Mouse (Mus musculus) adrenal gland, postnatal 4 days (tissue): ENCODE data around the gene Dvl2. TPM values are rescaled to one million over a fixed set of nuclear protein-coding genes. Genes with fewer than 3 reads are reported as not detected.
A peak's percentile ranks its signal among the peaks of the same experiment; 100 is the strongest.

Experiments used
- DNase-seq, 2 experiments: peaks; one replicate each; pipeline ENCODE4 v3.0.0; 2021 to 2022; ENCODE audit warnings: low spot score in 2 of 2, mixed read lengths in 2 of 2
- total RNA-seq, 2 experiments: library from RNA; stranded (reverse); gene quantifications; 2 replicates each; pipeline ENCODE4 v1.2.3; 2021

Gene Dvl2
- total RNA-seq, 2 experiments from 2014 or later, result 35.5 to 38.2 TPM

DNA sequence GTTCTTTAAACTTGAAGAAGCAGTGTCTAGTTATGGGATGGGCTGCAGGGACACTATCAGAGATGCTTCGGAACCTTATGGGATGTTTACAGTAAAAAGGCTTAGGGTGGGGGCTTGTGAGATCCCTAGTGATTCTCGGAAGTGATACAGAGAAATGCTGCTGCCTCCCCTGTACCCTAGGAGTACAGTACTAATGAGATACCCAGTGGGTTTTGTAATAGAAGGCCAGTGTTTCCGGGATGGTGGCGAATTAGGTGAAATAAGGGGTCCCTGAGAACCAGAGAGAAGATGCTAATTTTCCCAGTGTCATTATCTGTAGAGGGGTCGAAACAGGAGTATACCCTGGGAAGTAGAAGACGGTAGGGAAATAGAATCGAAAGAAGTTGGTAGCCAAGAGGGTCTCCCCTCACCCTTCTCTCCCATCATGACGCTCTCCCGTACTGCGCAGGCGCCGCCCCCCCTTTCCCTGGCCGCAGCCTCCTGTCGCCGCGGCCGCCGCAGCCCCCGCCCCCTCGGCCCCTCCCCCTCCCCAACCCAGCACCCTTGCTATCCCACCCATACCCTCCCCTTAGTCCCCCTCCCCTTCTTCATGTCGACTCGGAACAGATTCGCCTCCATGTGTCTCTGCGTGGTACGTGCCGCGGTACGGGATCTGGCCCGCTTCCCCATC lies 23.2 kb downstream of the Dvl2 start:
- no peak for DNase-seq

DNA sequence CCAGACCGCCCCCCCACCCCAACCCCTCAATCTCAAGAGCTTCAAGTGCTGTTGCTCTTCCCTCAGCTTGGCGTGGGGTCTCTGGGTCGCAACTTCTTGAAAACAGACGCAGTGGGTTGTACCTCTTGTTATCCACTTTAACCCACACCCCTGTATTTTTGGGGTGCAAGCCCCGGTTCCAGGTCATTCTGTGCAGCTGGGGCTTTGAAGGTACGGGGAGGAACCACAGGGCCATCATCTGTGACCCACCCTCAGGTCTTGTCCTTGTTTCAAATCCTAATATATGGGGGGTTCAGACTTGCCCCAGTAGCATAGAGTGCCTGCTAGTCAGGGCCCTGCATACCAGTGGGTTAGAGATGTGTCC lies 23.7 kb downstream of the Dvl2 start:
- no peak for DNase-seq

DNA sequence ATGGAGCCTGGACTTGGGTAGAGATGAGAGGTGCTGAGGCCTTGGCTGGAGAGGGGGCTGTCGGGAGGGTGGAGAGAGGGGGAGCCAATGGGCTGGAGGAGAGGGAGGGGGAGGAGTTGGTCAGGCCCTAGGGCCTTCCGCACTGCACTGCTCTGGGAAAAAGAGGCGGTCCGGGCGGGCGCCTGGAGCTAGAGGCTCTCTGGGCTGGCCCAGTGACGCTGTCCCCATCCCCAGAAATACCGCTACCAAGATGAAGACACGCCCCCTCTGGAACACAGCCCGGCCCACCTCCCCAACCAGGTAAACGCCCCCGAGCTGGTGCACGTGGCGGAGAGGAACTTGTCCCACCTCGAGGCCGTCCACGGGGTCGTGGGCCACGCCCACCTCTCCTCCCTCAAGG lies 26.3 kb downstream of the Dvl2 start:
- DNase-seq, result no peak

DNA sequence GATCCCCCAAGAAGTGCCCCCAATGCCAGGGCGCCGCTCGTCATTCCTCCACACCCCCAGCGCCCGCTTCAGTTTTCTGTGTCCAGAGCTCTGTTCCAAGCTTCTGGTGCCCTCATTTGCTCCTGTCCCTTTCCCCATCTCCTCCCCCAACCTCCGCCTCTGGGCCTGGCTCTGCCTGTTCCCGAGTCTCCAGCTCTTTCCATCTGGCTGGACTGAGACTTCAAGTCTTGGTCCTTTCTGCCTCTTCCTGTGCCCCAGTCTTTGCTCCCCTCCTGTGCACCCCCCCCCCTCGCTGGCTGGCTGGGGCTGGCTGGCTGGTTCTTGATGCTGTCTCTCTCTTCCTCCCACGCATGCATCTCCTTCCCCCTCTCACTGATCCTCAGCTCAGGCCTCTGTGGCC lies 27.0 kb downstream of the Dvl2 start:
- DNase-seq, result no peak

DNA sequence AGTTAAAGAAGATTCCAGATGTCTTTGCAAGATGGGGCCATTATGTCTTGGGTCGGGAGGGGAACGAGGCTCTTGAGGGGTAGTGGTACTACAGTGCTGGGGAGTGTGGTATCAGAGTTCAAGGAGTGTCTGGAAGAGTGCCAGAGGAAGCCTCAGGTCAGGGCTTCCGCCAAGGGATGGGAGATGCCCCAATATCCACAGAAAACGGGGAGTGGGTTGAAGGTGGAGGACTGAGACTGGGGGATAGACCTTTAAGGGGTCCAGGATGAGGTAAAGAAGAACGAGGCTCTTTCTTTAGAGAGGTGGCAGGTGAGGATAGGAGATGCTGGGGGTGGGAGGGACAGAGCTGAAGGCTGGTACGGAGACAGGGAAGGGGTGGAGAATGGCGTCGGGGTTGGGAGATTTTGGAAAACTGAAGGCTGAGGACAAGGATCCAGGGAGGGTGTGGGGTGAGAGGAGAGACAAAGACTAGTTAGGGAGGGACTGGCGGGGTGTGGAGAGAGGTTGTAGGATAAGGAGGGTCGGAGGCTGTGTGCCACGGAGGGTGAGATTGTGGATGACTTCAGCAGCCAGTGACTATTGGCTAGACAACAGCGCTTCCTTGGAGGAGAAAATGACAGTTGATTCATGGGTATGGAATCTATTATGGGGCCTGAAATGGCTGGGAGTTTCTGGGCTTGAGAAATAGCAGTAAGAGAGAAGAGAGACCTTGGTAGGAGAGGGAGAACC lies 28.2 kb downstream of the Dvl2 start:
- no peak for DNase-seq

DNA sequence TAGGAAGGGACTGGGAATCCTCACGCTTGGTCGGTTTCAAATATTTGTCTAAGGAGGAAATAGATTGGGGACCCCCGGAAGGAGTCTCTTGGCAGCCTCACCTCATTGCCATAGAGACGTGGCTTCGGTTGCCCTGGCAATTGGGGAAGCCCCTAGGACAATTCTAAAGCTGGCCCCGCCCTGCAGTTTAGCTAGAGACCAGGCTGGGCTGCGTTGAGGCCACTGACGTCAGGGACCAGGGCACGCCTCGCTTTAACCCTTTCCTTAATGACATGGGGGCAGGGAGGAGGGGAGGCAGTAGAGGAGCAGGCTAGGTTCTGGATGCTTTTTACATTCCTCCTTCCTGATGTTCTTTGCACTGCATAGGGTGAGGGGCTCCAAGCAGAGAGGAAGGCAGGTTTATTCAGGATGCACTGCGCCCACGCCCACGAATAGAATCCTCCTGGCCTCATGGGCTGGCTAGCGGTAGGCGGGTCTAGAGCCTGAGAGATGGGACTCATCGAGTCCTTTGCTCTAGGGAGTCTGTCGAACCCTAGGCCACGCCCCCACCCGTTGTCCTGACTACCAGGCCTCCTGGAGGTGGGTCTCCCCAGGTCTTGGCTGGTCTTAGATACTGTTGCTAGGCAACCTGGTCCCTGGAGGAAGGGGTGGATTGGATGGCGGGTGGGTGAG lies 28.9 kb downstream of the Dvl2 start:
- DNase-seq, result peak in 1 of 2 experiments; percentile 37

DNA sequence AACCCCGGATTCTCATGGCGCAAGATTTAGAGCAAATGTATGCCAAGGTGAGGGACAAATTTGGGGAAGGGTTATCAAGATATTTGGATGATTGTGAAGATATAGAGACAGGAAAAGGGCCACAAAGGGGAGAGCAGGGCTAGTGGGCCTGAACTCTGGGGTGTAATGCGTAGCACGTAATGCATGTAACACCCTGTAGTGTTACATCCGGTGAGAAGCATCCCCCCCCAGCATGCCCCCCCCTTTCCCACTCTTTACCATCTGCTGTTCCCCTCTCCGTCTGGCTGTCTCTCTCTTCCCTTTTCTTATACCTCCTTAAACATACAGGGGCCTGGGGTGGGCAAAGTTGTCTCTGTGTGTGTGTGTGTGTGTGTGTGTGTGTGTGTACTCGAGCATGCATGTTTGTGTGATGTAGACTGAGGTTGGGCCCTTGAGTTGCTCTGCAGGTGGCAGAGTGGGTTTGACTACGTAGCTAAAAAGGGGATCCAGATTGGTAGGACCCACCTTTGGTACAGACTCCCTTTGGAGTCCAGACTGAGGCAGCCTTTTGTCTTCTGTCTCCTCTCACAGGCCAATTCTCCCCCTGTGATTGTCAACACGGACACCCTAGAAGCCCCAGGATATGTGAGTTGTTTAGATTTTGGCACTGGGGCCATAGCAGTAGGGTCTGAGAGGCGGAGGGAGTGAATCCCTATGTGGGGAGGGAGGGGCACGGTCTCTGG lies 29.6 kb downstream of the Dvl2 start:
- DNase-seq, result no peak

DNA sequence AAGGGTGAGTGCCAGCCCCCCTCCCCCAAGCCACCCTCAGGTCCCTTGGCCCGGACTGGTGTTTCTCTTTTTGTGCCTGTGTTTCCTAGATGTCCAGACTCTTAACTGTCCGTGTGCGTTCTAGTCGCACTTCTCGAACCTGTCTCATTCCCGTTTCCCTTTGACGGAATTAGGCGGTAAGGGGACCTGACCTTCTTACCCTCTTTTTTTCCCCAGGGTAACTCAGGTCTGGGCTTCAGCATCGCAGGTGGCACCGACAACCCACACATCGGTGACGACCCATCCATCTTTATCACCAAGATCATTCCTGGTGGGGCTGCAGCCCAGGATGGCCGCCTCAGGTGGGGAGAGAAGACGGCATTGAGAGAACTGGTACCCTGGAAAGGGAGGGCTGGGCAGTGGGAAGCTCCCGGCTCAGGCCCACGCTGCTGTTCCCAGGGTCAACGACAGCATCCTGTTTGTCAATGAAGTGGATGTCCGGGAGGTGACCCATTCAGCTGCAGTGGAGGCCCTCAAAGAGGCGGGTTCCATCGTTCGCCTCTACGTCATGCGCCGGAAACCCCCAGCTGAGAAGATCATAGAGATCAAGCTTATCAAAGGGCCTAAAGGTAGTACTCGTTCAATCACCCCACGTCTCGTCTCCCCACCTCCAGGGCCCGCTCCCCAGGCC lies 30.4 kb downstream of the Dvl2 start:
- DNase-seq, result no peak

DNA sequence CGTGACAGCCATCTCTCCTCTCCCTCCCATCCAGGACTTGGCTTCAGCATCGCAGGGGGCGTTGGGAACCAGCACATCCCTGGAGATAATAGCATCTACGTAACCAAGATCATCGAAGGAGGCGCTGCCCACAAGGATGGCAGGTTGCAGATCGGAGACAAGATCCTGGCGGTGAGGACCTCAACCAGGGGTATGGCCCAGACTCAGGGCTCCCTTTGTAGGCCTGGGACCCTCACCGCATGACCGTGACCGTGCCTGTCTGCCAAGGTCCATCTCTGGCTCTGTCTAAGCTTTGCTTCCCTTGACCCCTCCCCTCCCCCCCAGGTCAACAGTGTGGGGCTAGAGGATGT lies 30.9 kb downstream of the Dvl2 start:
- no peak for DNase-seq

DNA sequence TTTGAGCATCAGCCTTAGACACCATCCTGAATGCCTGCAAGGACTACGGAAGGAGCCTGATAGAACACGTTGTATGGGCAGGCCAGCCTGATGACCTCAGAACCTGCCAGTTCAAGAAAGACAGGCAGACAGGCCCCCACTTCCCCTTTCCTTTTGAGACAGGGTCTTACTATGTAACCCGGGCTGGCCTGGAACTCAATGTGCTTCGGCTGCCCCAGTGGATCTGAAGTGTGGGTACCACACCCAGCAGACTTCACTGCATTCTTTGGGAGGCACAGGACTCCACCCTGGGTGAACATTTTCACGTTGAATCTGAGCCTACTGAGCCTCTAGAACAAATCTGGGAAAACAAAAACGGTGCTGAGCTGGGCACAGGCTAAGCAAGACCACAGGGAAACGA lies 37.8 kb downstream of the Dvl2 start:
- no peak for DNase-seq

DNA sequence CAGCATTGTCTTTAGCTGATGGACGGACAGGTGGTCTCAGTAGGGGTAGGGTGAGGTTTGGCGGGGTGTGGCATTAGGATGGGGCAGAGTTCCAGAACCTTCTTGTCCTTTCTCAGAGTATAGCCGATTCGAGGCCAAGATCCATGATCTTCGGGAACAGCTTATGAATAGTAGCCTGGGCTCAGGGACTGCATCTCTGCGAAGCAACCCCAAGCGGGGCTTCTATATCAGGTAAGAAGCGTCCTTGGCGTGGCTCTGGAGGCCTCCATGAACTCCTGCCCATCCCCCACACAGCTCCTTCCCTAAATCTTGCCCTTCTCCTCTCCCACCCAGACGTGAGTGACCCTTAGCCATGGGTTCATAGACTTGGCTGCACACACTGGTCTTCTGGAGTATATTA lies 39.2 kb downstream of the Dvl2 start:
- DNase-seq, result no peak

DNA sequence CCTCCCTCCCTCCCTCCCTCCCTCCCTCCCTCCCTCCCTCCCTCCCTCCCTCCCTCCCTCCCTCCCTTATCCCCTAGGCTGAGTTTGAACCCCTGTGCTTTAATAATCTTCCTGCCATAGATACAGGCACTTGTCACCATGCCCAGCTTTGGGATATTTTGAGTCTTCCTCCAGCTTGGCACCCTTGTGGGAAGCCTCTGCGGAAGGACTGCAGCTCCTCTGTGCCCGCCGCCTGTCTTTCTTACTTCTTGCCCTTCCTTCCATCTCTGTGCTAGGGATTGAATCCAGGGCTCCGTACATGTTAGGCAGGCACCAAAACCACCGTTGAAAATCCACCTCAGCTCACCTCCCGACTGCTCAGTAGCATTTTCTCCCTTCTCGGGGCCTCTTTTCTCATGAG lies 39.8 kb downstream of the Dvl2 start:
- DNase-seq, result no peak

DNA sequence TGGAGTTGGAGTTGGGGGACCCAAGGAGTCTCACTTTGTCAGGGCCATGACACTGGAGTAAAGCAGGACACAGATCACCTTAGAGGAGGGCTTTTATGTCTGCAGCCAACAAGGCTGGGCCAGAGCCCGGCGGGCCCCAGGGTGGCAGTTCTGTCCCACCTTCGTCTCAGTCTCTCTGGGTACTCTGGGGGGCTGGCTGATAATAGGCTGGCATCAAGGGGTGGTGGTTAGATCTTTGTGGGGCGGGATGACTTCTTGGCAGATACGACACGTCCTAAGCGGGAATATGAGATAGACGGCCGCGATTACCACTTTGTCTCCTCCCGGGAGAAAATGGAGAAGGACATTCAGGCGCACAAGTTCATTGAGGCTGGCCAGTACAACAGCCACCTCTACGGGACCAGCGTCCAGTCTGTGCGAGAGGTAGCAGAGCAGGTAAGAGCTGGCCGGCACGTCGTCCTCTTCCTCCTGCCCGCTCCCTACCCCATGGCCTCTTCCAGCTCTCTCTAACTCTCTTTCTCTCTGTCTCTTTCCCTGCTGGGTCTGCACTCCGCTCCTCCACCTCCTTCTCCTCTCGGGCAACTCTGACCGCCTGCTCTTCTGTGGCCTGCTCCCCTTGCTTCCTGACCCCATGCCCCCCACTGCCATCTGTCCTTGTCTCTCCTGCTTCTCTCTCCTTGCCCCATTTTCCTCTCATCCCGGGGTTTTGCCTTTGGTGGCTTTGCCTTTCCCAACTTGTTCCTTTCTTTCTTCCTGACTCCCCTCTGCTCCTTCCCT lies 42.1 kb downstream of the Dvl2 start:
- DNase-seq, result no peak

DNA sequence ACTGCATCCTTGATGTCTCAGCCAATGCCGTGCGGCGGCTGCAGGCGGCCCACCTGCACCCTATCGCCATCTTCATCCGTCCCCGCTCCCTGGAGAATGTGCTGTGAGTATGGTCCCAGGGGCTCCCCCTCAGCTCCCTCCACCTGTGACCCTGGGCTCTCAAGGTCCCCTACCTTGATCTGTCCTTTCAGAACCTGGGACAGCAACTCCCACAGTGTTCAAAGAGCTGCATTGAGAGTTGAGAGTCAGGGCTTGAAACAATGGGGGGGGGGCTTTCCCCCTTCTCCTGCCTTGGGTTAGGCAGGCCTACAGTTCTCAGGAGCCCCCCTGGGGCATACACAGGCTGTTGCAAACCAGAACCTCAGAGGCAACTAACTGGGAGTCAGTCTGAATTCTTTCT lies 43.3 kb downstream of the Dvl2 start:
- DNase-seq, result no peak

DNA sequence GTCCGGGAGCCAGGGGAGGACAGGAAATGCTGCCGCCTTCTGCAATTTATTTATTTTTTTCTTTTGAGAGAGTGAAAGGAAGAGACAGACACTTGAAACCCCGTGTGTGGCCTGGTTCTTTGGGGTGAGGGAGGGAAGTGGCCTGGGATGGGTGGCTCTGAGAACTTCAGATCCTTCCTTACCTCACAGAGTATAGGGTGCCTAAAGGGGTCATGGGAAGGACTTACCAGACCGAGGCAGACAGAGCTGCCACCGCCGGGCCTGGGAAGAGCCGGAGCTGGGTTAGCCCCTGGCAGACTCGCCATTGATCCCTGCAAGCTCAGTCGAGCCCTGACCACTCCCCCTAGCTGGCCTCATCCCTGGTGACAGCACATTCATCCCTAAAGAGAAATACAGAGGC lies 45.0 kb downstream of the Dvl2 start:
- DNase-seq, result no peak

DNA sequence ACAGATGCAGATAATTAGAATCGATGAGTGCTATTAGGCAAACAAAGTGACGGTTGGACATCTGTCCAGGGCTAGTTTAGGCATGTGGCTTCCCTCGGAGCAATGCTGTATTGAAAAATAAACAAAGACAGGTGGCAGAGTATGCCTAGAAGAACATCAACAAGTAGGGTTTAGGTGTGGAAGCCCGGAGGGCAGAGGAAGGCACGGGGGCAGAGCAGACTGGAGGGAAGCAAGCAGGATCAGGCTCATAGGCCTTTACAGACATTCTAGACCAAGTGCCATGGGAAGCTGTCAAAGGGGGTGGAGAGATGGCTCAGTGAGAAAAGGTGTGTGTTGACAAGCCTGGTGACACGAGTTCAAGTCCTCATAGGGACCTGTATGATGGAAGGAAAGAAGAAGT lies 49.0 kb downstream of the Dvl2 start:
- no peak for DNase-seq

DNA sequence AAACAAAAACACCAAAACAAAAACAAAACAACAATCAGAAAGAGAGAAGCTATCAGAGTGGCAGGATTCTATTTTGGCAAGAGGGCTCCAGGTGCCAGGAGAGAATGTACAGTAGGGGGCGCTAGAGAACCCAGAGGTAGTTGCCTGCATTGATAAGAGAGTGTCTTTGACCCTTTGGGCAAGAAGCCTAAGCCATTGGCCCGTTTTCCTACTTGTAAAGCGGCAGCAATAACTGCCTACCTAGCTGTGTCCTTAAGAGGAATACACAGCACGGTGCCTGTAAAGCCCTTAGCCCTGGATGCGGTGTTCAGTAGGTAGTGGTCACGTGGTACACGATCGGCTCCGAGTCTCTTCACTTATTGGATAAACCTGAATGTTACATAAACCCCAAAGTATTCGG lies 49.4 kb downstream of the Dvl2 start:
- DNase-seq, result no peak

DNA sequence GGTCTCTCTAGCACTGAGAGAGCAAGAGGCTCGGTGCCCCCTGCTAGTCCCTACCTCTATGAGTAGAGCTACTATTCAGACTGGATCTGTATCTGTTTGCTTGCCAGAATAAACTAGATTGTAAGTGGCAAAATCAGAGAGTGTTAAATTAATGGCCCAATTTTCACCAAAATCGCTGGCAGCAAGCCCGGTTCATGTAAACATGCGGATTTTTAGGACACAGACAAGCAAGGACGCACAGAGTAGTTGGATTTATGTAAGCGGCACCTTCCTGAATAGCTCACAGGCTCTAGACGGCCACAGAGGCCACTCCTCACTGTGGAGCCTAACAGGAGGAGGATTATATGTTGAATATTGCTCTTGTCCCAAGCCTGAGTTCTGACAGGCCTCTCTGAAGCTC lies 52.8 kb downstream of the Dvl2 start:
- no peak for DNase-seq

DNA sequence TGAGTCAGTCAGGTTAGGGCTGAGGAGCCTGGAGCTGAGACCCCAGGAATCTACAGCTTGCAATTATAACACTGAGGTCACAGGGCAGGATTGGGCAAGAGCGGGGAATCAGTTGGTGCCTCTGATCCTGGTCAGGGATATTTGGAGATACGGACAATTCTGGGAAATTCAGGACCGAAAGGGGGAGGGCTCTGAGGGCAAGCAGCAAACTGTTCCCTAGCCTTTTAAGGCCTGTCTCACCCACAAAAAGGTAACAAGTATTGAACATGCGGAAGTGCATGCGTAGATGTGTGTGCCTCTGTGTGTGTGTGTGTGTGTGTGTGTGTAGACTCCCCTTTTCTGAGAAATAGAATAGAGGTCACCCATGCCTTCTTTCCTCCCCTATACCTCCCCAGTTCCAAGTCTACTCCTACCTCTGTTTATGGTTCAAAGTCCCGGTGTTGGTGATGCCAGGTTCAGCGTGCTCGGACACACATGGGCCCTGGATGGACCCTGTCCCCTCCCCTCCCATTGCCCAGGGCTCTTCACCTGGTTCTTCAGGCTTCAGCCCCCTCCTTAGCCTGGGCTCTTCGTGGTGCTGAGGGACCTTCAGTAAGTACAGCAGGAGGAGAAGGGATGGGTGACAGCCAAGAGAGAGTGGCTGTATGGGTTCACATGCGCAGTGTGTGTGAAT lies 53.6 kb downstream of the Dvl2 start, which contains the start of gene Asgr1:
TSS of gene Asgr1 (plus strand) at position 188 of the 673 bp plus-strand sequence.
- DNase-seq, result no peak

DNA sequence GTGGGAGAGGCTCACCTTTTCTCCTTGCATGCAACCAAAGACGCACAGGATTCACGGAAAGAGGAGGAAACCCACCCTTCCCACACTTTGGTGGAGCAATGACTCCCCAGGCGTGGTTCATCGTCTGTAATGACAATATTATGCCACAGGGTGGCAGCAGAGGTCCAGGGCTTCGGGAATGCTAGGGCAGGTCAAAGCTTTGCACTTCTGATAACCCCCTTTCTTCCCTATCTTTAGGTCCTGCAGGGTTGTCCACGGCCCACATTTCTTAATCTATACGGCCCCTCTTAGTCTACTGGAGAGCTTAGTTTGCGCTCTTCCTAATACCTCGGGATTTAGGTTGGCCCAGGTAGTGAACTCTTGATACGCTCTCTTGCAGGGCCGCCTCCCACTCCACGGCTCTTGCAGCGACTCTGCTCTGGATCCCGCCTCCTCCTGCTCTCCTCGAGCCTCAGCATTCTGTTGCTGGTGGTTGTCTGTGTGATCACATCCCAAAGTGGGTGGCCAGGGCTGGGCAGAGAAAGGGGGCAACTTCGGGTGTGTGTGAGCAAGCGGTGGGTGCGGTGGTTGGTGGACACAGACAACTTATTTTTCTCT lies 55.3 kb downstream of the Dvl2 start:
- DNase-seq, result peak; percentile 51 to 69
